Comparison of ENCODE assay signal across 13 mouse cellular contexts in the genomic region with DNA sequence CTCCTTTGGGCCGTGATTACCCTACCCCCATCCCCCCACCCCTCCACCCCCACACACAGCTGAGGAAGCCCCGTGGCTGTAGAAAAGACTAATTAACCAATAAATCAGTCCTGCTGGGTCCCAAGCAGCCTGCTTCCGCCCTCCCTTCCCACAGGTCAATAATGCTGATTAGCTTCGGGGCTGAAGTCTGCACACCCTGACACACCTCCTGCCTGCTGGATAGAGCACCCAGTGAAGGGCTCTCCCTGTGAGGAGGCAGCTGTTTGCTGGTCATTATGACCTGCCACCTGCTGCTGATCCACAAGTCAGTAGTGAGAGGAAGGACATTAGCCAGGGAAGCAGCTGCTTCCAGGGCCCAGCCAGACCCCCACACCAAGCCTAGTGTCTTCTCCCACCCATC. TPM values are rescaled to one million over a fixed set of nuclear protein-coding genes. Genes with fewer than 3 reads are reported as not detected.
A peak's percentile ranks its signal among the peaks of the same experiment; 100 is the strongest.
DNase-seq lines count a peak whose midpoint lies in the region; ATAC-seq lines count a peak whose summit lies in the region.
"Had no signal": no experiment of that assay in that cellular context is flagged by ENCODE, and none has a peak within 500 bp of the region (broad histone marks: within the 10 kb centered on the region; RNA-seq: fewer than 3 reads in every experiment).

No protein-coding gene starts in this region.

- peaks cover 3% of the 10 kb centered on the region for H3K4me1 ChIP-seq in midbrain, embryonic 11.5 days (ENCODE audit: control insufficient read depth, insufficient read depth, low read length)
- H3K4me1 ChIP-seq in midbrain, embryonic 14.5 days (ENCODE audit: control insufficient read depth, insufficient read depth, low read length) = peaks cover 5% of the 10 kb centered on the region; the same call in 1 of the 2 replicates
- H3K4me1 ChIP-seq in intestine, embryonic 16.5 days (ENCODE audit: control insufficient read depth, insufficient read depth, low read length) = peaks cover 26% of the 10 kb centered on the region

- ATAC-seq in midbrain, embryonic 11.5 days (ENCODE audit: low FRiP score) = peak; percentile 75
- no peak; the same call in 1 of the 2 replicates for ATAC-seq in midbrain, embryonic 14.5 days (ENCODE audit: low FRiP score, low TSS enrichment)
- ATAC-seq in intestine, embryonic 16.5 days = peak; percentile 84
- ATAC-seq: forebrain, embryonic 16.5 days had no signal

- peak; percentile 88 for DNase-seq in midbrain, embryonic 11.5 days (ENCODE audit: low spot score, missing footprints)
- DNase-seq in midbrain, embryonic 14.5 days = no peak
- DNase-seq in neural tube, embryonic 10.5 days (ENCODE audit: extremely low spot score, low spot score) = peak; percentile 53
- DNase-seq in gastrocnemius, adult 18-20 months (ENCODE audit: low spot score) = no peak
- no peak for DNase-seq in gastrocnemius, adult 8-10 months (ENCODE audit: low spot score in 2 of 2)
- no peak for DNase-seq in right cerebral cortex, postnatal 25 days
- DNase-seq: cerebellum, postnatal 36 days had no signal

- H3K4me2 ChIP-seq in midbrain, embryonic 11.5 days = no peak overlapping the region
- H3K4me2 ChIP-seq in midbrain, embryonic 14.5 days (ENCODE audit: low read length) = no peak overlapping the region
- no peak overlapping the region for H3K4me2 ChIP-seq in intestine, embryonic 16.5 days (ENCODE audit: low read depth, low read length)
- H3K4me2 ChIP-seq: hindbrain, embryonic 14.5 days had no signal

- no peaks in the 10 kb centered on the region for H3K9me3 ChIP-seq in midbrain, embryonic 11.5 days (ENCODE audit: control insufficient read depth, low read length)
- no peaks in the 10 kb centered on the region for H3K9me3 ChIP-seq in midbrain, embryonic 14.5 days (ENCODE audit: control insufficient read depth, low read length)
- no peaks in the 10 kb centered on the region for H3K9me3 ChIP-seq in intestine, embryonic 16.5 days (ENCODE audit: control insufficient read depth, low read length)

- no peaks in the 10 kb centered on the region for H3K36me3 ChIP-seq in midbrain, embryonic 11.5 days (ENCODE audit: control insufficient read depth, insufficient read depth, low read length)
- H3K36me3 ChIP-seq in midbrain, embryonic 14.5 days (ENCODE audit: control insufficient read depth, insufficient read depth, low read length) = no peaks in the 10 kb centered on the region
- H3K36me3 ChIP-seq in intestine, embryonic 16.5 days (ENCODE audit: control insufficient read depth, insufficient read depth, low read length) = no peaks in the 10 kb centered on the region

- H3K27me3 ChIP-seq in midbrain, embryonic 11.5 days (ENCODE audit: control insufficient read depth, insufficient read depth, low read length) = peaks cover 39% of the 10 kb centered on the region
- peaks cover 30% of the 10 kb centered on the region for H3K27me3 ChIP-seq in midbrain, embryonic 14.5 days (ENCODE audit: control insufficient read depth, insufficient read depth, low read length)
- H3K27me3 ChIP-seq in intestine, embryonic 16.5 days (replicated peaks; ENCODE audit: control insufficient read depth, insufficient read depth, low read length) = peaks cover 15% of the 10 kb centered on the region

- H3K9ac ChIP-seq in midbrain, embryonic 11.5 days (ENCODE audit: low read length) = no peak overlapping the region
- H3K9ac ChIP-seq in midbrain, embryonic 14.5 days (replicated peaks; ENCODE audit: low read length) = no peak overlapping the region
- peak overlapping the region; percentile 4; the same call in 1 of the 2 replicates for H3K9ac ChIP-seq in intestine, embryonic 16.5 days (ENCODE audit: low read depth, low read length)
- H3K9ac ChIP-seq: hindbrain, embryonic 14.5 days had no signal

- no peak overlapping the region for H3K27ac ChIP-seq in midbrain, embryonic 11.5 days (ENCODE audit: low read depth, low read length)
- H3K27ac ChIP-seq in midbrain, embryonic 14.5 days (replicated peaks; ENCODE audit: low read depth, low read length) = no peak overlapping the region
- peak overlapping the region; percentile 83 for H3K27ac ChIP-seq in intestine, embryonic 16.5 days (ENCODE audit: low read length)
- H3K27ac ChIP-seq: hindbrain, embryonic 14.5 days had no signal

- 23% methylated on average over 4 of the region's 4 CpGs for WGBS in midbrain, embryonic 11.5 days
- 7% methylated on average over 4 of the region's 4 CpGs for WGBS in midbrain, embryonic 14.5 days
- 9% methylated on average over 4 of the region's 4 CpGs for WGBS in intestine, embryonic 16.5 days

- H3K4me3 ChIP-seq in midbrain, embryonic 11.5 days (ENCODE audit: low read depth, low read length) = no peak overlapping the region
- no peak overlapping the region for H3K4me3 ChIP-seq in midbrain, embryonic 14.5 days (replicated peaks; ENCODE audit: low read depth, low read length)
- no peak overlapping the region for H3K4me3 ChIP-seq in intestine, embryonic 16.5 days (ENCODE audit: low read length)

RNA-seq across cellular contexts. Expression of a gene that starts 3.2 kb away (rescaled TPM):
- polyA plus RNA-seq in midbrain, embryonic 11.5 days (2014; fragmentation: Nextera tagmentation; extraction: Ambion mirVana) = not detected in 2 replicates
- not detected in 2 replicates for polyA plus RNA-seq in midbrain, embryonic 14.5 days (2014; fragmentation: Nextera tagmentation; extraction: Ambion mirVana)
- 1.8 and 2.3 TPM in 2 replicates for polyA plus RNA-seq in intestine, embryonic 16.5 days (2015; fragmentation: Nextera tagmentation; extraction: Ambion mirVana)
- total RNA-seq in gastrocnemius, adult 18-20 months (2021) = not detected
- not detected for total RNA-seq in gastrocnemius, adult 8-10 months (2022)
- total RNA-seq: layer of hippocampus, postnatal 25 days; liver, adult 2 months; megakaryocyte, adult 5-6 weeks had no signal
- polyA plus RNA-seq: forebrain, embryonic 16.5 days; hindbrain, embryonic 14.5 days; liver, adult 2 months had no signal

RNA-seq across cellular contexts. Expression of a gene that starts 16.6 kb away (rescaled TPM):
- 355 and 376 TPM in 2 replicates for polyA plus RNA-seq in midbrain, embryonic 11.5 days (2014; fragmentation: Nextera tagmentation; extraction: Ambion mirVana)
- 94.4 and 154 TPM in 2 replicates for polyA plus RNA-seq in midbrain, embryonic 14.5 days (2014; fragmentation: Nextera tagmentation; extraction: Ambion mirVana)
- 438 and 456 TPM in 2 replicates for polyA plus RNA-seq in intestine, embryonic 16.5 days (2015; fragmentation: Nextera tagmentation; extraction: Ambion mirVana)
- 10 to 100 TPM; 74.4 to 86.9 TPM for total RNA-seq in gastrocnemius, adult 18-20 months (2021)
- 100 to 1,000 TPM in 1 of 4 experiments, 10 to 100 TPM in 3; 84.7 to 103 (median 92.1) TPM for total RNA-seq in gastrocnemius, adult 8-10 months (2022)

RNA-seq across cellular contexts. Expression of a gene that starts 17.9 kb away (rescaled TPM):
- polyA plus RNA-seq in midbrain, embryonic 11.5 days (2014; fragmentation: Nextera tagmentation; extraction: Ambion mirVana) = 52.7 and 53.5 TPM in 2 replicates
- 50.2 and 52.6 TPM in 2 replicates for polyA plus RNA-seq in midbrain, embryonic 14.5 days (2014; fragmentation: Nextera tagmentation; extraction: Ambion mirVana)
- 56.4 and 57.5 TPM in 2 replicates for polyA plus RNA-seq in intestine, embryonic 16.5 days (2015; fragmentation: Nextera tagmentation; extraction: Ambion mirVana)
- 1 to 10 TPM; 4.1 to 4.5 TPM for total RNA-seq in gastrocnemius, adult 18-20 months (2021)
- total RNA-seq in gastrocnemius, adult 8-10 months (2022) = 1 to 10 TPM; 3.1 to 5.8 (median 3.5) TPM

RNA-seq across cellular contexts. Expression of a gene that starts 30.1 kb away (rescaled TPM):
- 242 and 251 TPM in 2 replicates for polyA plus RNA-seq in midbrain, embryonic 11.5 days (2014; fragmentation: Nextera tagmentation; extraction: Ambion mirVana)
- 141 and 182 TPM in 2 replicates for polyA plus RNA-seq in midbrain, embryonic 14.5 days (2014; fragmentation: Nextera tagmentation; extraction: Ambion mirVana)
- 221 and 238 TPM in 2 replicates for polyA plus RNA-seq in intestine, embryonic 16.5 days (2015; fragmentation: Nextera tagmentation; extraction: Ambion mirVana)
- total RNA-seq in gastrocnemius, adult 18-20 months (2021) = 10 to 100 TPM; 52.6 to 54.1 TPM
- 10 to 100 TPM; 57.8 to 60.8 (median 60.6) TPM for total RNA-seq in gastrocnemius, adult 8-10 months (2022)

Comparison
In these comparisons a context has a peak if more than half of its experiments do, and no peak if none do; other contexts are left out.
1. DNase-seq: peak in midbrain, embryonic 11.5 days (single experiment) and neural tube, embryonic 10.5 days (single experiment); none in midbrain, embryonic 14.5 days (single experiment), gastrocnemius, adult 18-20 months (single experiment), gastrocnemius, adult 8-10 months (0 of 2) and right cerebral cortex, postnatal 25 days (single experiment).